Mouse (Mus musculus) MEL (cell line): ENCODE data around the gene Ank2. TPM values are rescaled to one million over a fixed set of nuclear protein-coding genes. Genes with fewer than 3 reads are reported as not detected.

Experiments
- DNase-seq: peaks from one replicate; pipeline ENCODE4 v3.0.0; 2011; ENCODE audit warnings: low read depth, low spot score
- H3K27ac ChIP-seq: 2 replicates; pipeline ENCODE4 v1.5.1; 2012; ENCODE audit warnings: low read depth, mild to moderate bottlenecking, control low read depth, low read length, moderate library complexity; ENCODE audit not compliant: control insufficient read depth
- H3K27me3 ChIP-seq, 2 experiments: fragments of 150-350 bp in 1 of 2; sonication (generic) in 1 of 2; 2 replicates each; pipeline ENCODE4 v1.6.1; 2012; ENCODE audit warnings: low read length in 2 of 2, mild to moderate bottlenecking in 2 of 2, improper control_type of control experiment in 1 of 2, moderate library complexity in 1 of 2; ENCODE audit not compliant: insufficient read depth in 2 of 2, control insufficient read depth in 1 of 2
- H3K36me3 ChIP-seq, 2 experiments: 2 replicates each; pipeline ENCODE4 v1.6.1; 2012 to 2014; ENCODE audit warnings: low read length in 2 of 2, improper control_type of control experiment in 1 of 2, inconsistent platforms in 1 of 2, mild to moderate bottlenecking in 1 of 2; ENCODE audit not compliant: insufficient read depth in 2 of 2, control insufficient read depth in 1 of 2
- H3K4me1 ChIP-seq, 2 experiments: fragments of 150-350 bp in 1 of 2; sonication (generic) in 1 of 2; 2 replicates each; pipeline ENCODE4 v1.6.1; 2012; ENCODE audit warnings: low read length in 2 of 2, improper control_type of control experiment in 1 of 2, mild to moderate bottlenecking in 1 of 2; ENCODE audit not compliant: insufficient read depth in 2 of 2, control insufficient read depth in 1 of 2
- H3K4me3 ChIP-seq, 2 experiments: fragments of 150-350 bp in 1 of 2; sonication (generic) in 1 of 2; 2 replicates each; pipeline ENCODE4 v1.5.1; 2012; ENCODE audit warnings: low read depth in 2 of 2, low read length in 2 of 2, mild to moderate bottlenecking in 2 of 2, moderate library complexity in 2 of 2, control low read depth in 1 of 2, improper control_type of control experiment in 1 of 2; ENCODE audit not compliant: control insufficient read depth in 1 of 2, insufficient read depth in 1 of 2
- H3K79me2 ChIP-seq: 2 replicates; pipeline ENCODE4 v1.6.1; 2012; ENCODE audit warnings: mild to moderate bottlenecking, low read length, moderate library complexity; ENCODE audit not compliant: control insufficient read depth, poor library complexity, insufficient read depth
- H3K9ac ChIP-seq: 2 replicates; pipeline ENCODE4 v1.6.1; 2012; ENCODE audit warnings: low read depth, mild to moderate bottlenecking, control low read depth, low read length, moderate library complexity; ENCODE audit not compliant: control insufficient read depth, poor library complexity, severe bottlenecking
- H3K9me3 ChIP-seq: fragments of 150-350 bp; sonication (generic); replicated peaks from 2 replicates; pipeline ENCODE4 v1.6.1; 2012; ENCODE audit warnings: mild to moderate bottlenecking, low read length, improper control_type of control experiment, moderate library complexity; ENCODE audit not compliant: insufficient read depth
- CHD2 ChIP-seq: IDR thresholded peaks from 2 replicates; pipeline ENCODE4 v1.6.1; 2011; ENCODE audit warnings: low read length, improper control_type of control experiment
- CTCF ChIP-seq, 3 experiments: IDR thresholded peaks in 2 of 3; conservative IDR thresholded peaks in 1 of 3; 2 replicates each; pipeline ENCODE4 v1.5.1; 2011 to 2012; ENCODE audit warnings: low read length in 3 of 3, low read depth in 2 of 3, mild to moderate bottlenecking in 2 of 3, improper control_type of control experiment in 1 of 3, inconsistent platforms in 1 of 3, mixed read lengths in 1 of 3, moderate library complexity in 1 of 3; ENCODE audit not compliant: control insufficient read depth in 1 of 3, insufficient read depth in 1 of 3, poor library complexity in 1 of 3, severe bottlenecking in 1 of 3
- EP300 ChIP-seq, 2 experiments: IDR thresholded peaks; 2 replicates each; pipeline ENCODE4 v1.6.1; 2011; ENCODE audit warnings: improper control_type of control experiment in 2 of 2, low read length in 2 of 2, low read depth in 1 of 2, mild to moderate bottlenecking in 1 of 2
- ETS1 ChIP-seq: IDR thresholded peaks from 2 replicates; pipeline ENCODE4 v1.6.1; 2012; ENCODE audit warnings: low read depth, mild to moderate bottlenecking, inconsistent platforms, low read length, improper control_type of control experiment, moderate library complexity
- GATA1 ChIP-seq: IDR thresholded peaks from 2 replicates; pipeline ENCODE4 v1.6.1; 2011; ENCODE audit warnings: low read depth, low read length, improper control_type of control experiment
- HCFC1 ChIP-seq: IDR thresholded peaks from 2 replicates; pipeline ENCODE4 v1.6.1; 2012; ENCODE audit warnings: low read depth, mild to moderate bottlenecking, inconsistent platforms, low read length, improper control_type of control experiment, moderate library complexity
- JUND ChIP-seq: IDR thresholded peaks from 2 replicates; pipeline ENCODE4 v1.6.1; 2011; ENCODE audit warnings: low read depth, mild to moderate bottlenecking, improper control_type of control experiment, low read length
- KAT2A ChIP-seq: conservative IDR thresholded peaks from 2 replicates; pipeline ENCODE4 v1.6.1; 2012; ENCODE audit warnings: low read depth, low read length, improper control_type of control experiment, inconsistent platforms
- MAX ChIP-seq: IDR thresholded peaks from 2 replicates; pipeline ENCODE4 v1.6.1; 2011; ENCODE audit warnings: low read length, improper control_type of control experiment
- MAZ ChIP-seq: IDR thresholded peaks from 2 replicates; pipeline ENCODE4 v1.6.1; 2012; ENCODE audit warnings: low read depth, mild to moderate bottlenecking, inconsistent platforms, low read length, improper control_type of control experiment
- MEF2A ChIP-seq: IDR thresholded peaks from 2 replicates; pipeline ENCODE4 v1.6.1; 2014; ENCODE audit warnings: low read depth, mild to moderate bottlenecking, inconsistent platforms, low read length, improper control_type of control experiment; ENCODE audit not compliant: poor library complexity, insufficient replicate concordance, severe bottlenecking; ENCODE audit errors: extremely low read depth
- MXI1 ChIP-seq: IDR thresholded peaks from 2 replicates; pipeline ENCODE4 v1.6.1; 2011; ENCODE audit warnings: mild to moderate bottlenecking, low read depth, low read length, improper control_type of control experiment
- MYB ChIP-seq: IDR thresholded peaks from 2 replicates; pipeline ENCODE4 v1.6.1; 2011; ENCODE audit warnings: mild to moderate bottlenecking, low read depth, low read length, improper control_type of control experiment
- NELFE ChIP-seq: IDR thresholded peaks from 2 replicates; pipeline ENCODE4 v1.6.1; 2011; ENCODE audit warnings: low read depth, low read length, improper control_type of control experiment
- POLR2AphosphoS5 ChIP-seq: IDR thresholded peaks from 2 replicates; pipeline ENCODE4 v1.6.1; 2012; ENCODE audit warnings: low read depth, borderline replicate concordance, mild to moderate bottlenecking, inconsistent platforms, low read length, moderate library complexity, mixed read lengths
- RCOR1 ChIP-seq: IDR thresholded peaks from 2 replicates; pipeline ENCODE4 v1.6.1; 2012; ENCODE audit warnings: low read depth, mild to moderate bottlenecking, inconsistent platforms, low read length, improper control_type of control experiment
- SIN3A ChIP-seq: IDR thresholded peaks from 2 replicates; pipeline ENCODE4 v1.6.1; 2012; ENCODE audit warnings: low read length, improper control_type of control experiment, inconsistent platforms
- TAL1 ChIP-seq: IDR thresholded peaks from 2 replicates; pipeline ENCODE4 v1.6.1; 2012; ENCODE audit warnings: mild to moderate bottlenecking, inconsistent platforms, low read length, moderate library complexity, mixed read lengths
- ZC3H11A ChIP-seq: IDR thresholded peaks from 2 replicates; pipeline ENCODE4 v1.6.1; 2012; ENCODE audit warnings: low read depth, mild to moderate bottlenecking, inconsistent platforms, low read length, improper control_type of control experiment
- polyA plus RNA-seq, 2 experiments: library from polyadenylated mRNA; stranded (reverse) in 1 of 2; unstranded in 1 of 2; fragments of >175 nt in 1 of 2; fragments of >200 nt in 1 of 2; gene quantifications; 2 replicates each; pipeline versions ENCODE4 v1.2.1 to v1.2.4; 2012; ENCODE audit warnings: low replicate concordance in 2 of 2, low read depth in 1 of 2; ENCODE audit not compliant: insufficient read length in 2 of 2, insufficient read depth in 1 of 2, missing spikeins in 1 of 2
- total RNA-seq: library from RNA; depleted of rRNA; stranded (reverse); fragments of 300-350 nt; gene quantifications from 2 replicates; pipeline ENCODE4 v1.2.3, GENCODE M21; 2012

Gene Ank2
- total and polyA plus RNA-seq, 3 experiments = 2.7 to 4.5 TPM; not detected in 1

GRCm38 (mm10) chr3:127539193-127539592 lies 40.0 kb upstream of the Ank2 start:
- Histone ChIP-seq H3K4me3 (no peak overlapping the region), H3K9me3 (no peaks in the 10 kb centered on the region), H3K36me3 (peaks cover 0 to 6% of the 10 kb centered on the region in 2 experiments; a peak in 2 of 4 replicates), H3K79me2 (no peaks in the 10 kb centered on the region), H3K9ac (no peak overlapping the region), H3K27ac (no peak overlapping the region), H3K4me1 (no peaks in the 10 kb centered on the region), H3K27me3 (no peaks in the 10 kb centered on the region)
- DNase-seq = no peak
- TF ChIP-seq HCFC1 (no peak), SIN3A (no peak), EP300 (IDR thresholded peaks at IDR 0.05; ENCODE audit: low read depth in 1 of 2, low read length in 2 of 2) (no peak), MAX (no peak), KAT2A (no peak), MXI1 (no peak), JUND (no peak), MAZ (no peak), MYB (no peak), CTCF (IDR thresholded peaks at IDR 0.05 in 2 of 3, conservative IDR thresholded peaks at IDR 0.05 in 1 of 3; ENCODE audit: control insufficient read depth in 1 of 3, insufficient read depth in 1 of 3, low read depth in 2 of 3, low read length in 3 of 3, poor library complexity in 1 of 3, severe bottlenecking in 1 of 3) (no peak)

GRCm38 (mm10) chr3:127530293-127530692 lies 31.1 kb upstream of the Ank2 start:
- no peak for TF ChIP-seq CHD2
- no peak for TF ChIP-seq NELFE
- TF ChIP-seq RCOR1 = 0 out of 2 replicates have a peak, but pooled peaks have one; percentile 15
- TF ChIP-seq ETS1 = no peak
- TF ChIP-seq POLR2AphosphoS5 = no peak
- no peak for TF ChIP-seq ZC3H11A
- no peak for TF ChIP-seq TAL1
- TF ChIP-seq GATA1 = peak; percentile 20; the same call in 1 of the 2 replicates
- no peak for TF ChIP-seq MEF2A
- no peak for DNase-seq
- Histone ChIP-seq H3K9me3 (no peaks in the 10 kb centered on the region), H3K27me3 (no peaks in the 10 kb centered on the region), H3K4me1 (peaks cover 0 to 11% of the 10 kb centered on the region in 2 experiments; a peak in 2 of 4 replicates), H3K4me3 (no peak overlapping the region), H3K27ac (no peak overlapping the region), H3K9ac (no peak overlapping the region), H3K36me3 (no peaks in the 10 kb centered on the region), H3K79me2 (no peaks in the 10 kb centered on the region)
